Mouse (Mus musculus) stomach, postnatal 0 days (tissue): ENCODE measurements around the gene Olfr1393. TPM values are rescaled to one million over a fixed set of nuclear protein-coding genes. Genes with fewer than 3 reads are reported as not detected.
"Not testable (repeated sequence)": the region's sequence is repeated elsewhere in the genome, so short reads cannot be mapped to it uniquely, and the experiment has no call there.

ENCODE experiments used
- ATAC-seq: fragments of 200-750 bp; cut with Nextera tagmentation; 2 replicates; pipeline ENCODE4 v1.8.0; 2017; ENCODE audit not compliant: low FRiP score, low TSS enrichment
- DNase-seq: peaks from one replicate; pipeline ENCODE4 v3.0.0-alpha.2; 2016; ENCODE audit warnings: low spot score
- H3K27ac ChIP-seq: fragments of 300-500 bp; sonication (generic); replicated peaks from 2 replicates; pipeline ENCODE4 v1.5.1; 2014; ENCODE audit warnings: mild to moderate bottlenecking, control low read depth
- H3K27me3 ChIP-seq: fragments of 300-500 bp; sonication (generic); 2 replicates; pipeline ENCODE4 v1.6.1; 2014; ENCODE audit warnings: low read length; ENCODE audit not compliant: control insufficient read depth, insufficient read depth
- H3K36me3 ChIP-seq: fragments of 300-500 bp; sonication (generic); 2 replicates; pipeline ENCODE4 v1.6.1; 2014; ENCODE audit warnings: low read length, mixed read lengths; ENCODE audit not compliant: control insufficient read depth, insufficient read depth
- H3K4me1 ChIP-seq: fragments of 300-500 bp; sonication (generic); replicated peaks from 2 replicates; pipeline ENCODE4 v1.6.1; 2014; ENCODE audit warnings: antibody characterized with exemption; ENCODE audit not compliant: control insufficient read depth, insufficient read depth
- H3K4me2 ChIP-seq: fragments of 300-500 bp; sonication (generic); replicated peaks from 2 replicates; pipeline ENCODE4 v1.6.1; 2014; ENCODE audit warnings: low read depth, mild to moderate bottlenecking, control low read depth, moderate library complexity
- H3K4me3 ChIP-seq: fragments of 300-500 bp; sonication (generic); 2 replicates; pipeline ENCODE4 v1.5.1; 2014; ENCODE audit warnings: low read depth, low read length, control low read depth
- H3K9ac ChIP-seq: fragments of 300-500 bp; sonication (generic); 2 replicates; pipeline ENCODE4 v1.6.1; 2014; ENCODE audit warnings: mild to moderate bottlenecking, low read length, control low read depth, mixed read lengths
- H3K9me3 ChIP-seq: fragments of 300-500 bp; sonication (generic); 2 replicates; pipeline ENCODE4 v1.6.1; 2016; ENCODE audit warnings: low read length; ENCODE audit not compliant: control insufficient read depth
- CTCF ChIP-seq: IDR thresholded peaks from 2 replicates; pipeline ENCODE4 v1.5.1; 2016; ENCODE audit warnings: antibody characterized with exemption, low read depth, mild to moderate bottlenecking, moderate library complexity
- EP300 ChIP-seq: optimal IDR thresholded peaks from 2 replicates; pipeline ENCODE3; 2016; ENCODE audit warnings: antibody characterized with exemption
- WGBS: fragments of 180-500 bp; shearing (Covaris S2); extraction: QIAGEN DNeasy Blood & Tissue Kit; methylation state at CpG from one replicate; pipeline ENCODE4 v1.1.7; 2014; 5-methylcytosine and 5-hydroxymethylcytosine counted together
- polyA plus RNA-seq: library from polyadenylated mRNA; unstranded; fragments of >200 nt; fragmentation: Nextera tagmentation; extraction: Ambion mirVana; gene quantifications from 2 replicates; pipeline ENCODE4 v1.2.1, GENCODE M21; 2015

Gene Olfr1393
- polyA plus RNA-seq, 1 experiment from 2014 or later: not detected

DNA sequence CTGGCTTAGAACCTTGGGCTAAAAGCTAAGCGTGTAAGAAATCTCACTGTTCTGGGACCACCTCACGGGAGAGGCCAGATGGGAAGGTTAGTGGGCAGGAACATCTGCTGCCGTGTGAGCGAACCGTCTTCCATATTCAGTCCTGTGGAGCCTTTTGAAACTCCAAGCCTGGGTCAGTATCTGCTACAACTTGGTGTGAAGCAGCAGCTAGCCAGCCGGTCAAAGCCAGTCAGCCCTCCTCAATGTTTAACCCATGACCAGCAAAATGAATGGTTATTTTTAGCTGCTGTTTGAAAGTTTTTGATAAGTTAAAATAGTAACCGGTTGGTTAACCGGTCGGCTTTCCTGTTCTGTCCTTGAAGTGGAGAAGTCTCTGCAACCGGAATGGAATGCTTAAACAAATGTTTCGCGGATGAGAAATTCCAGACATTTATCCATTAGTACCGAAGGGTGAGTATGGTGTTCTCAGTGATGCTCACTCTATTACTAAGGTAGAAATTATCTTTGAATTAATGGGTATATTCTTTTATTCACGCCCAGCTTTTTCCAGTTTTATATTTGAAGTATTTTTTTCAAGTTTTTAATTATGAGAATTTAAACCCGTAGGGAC lies 10.0 kb upstream of the Olfr1393 start:
- 49% methylated on average over 15 of the region's 15 CpGs for WGBS
- Histone ChIP-seq H3K4me3 (no peak overlapping the region), H3K4me2 (no peak overlapping the region), H3K36me3 (no peaks in the 10 kb centered on the region), H3K4me1 (no peaks in the 10 kb centered on the region), H3K9me3 (no peaks in the 10 kb centered on the region), H3K27ac (peak overlapping the region; percentile 56; the same call in 1 of the 2 replicates), H3K9ac (no peak overlapping the region), H3K27me3 (no peaks in the 10 kb centered on the region)
- TF ChIP-seq CTCF (no peak), EP300 (no peak)
- no peak for ATAC-seq
- DNase-seq: no peak

DNA sequence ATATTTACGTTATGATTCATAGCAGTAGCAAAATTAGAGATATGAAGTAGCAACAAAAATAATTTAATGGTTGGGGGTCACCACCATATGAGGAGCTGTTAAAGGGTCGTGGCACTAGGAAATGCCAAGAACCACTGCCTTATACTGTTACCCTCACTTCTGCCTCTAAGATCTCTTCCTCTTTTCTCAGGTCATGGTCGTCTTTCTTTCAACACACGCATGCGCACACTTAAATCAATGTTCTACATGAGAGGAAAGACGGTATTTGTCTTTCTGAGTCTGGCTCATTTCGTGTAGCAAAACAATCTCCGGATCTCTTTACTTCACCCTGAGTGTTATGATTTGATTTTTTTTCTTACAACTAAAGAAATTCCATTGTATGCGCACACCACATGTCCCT lies 8.3 kb upstream of the Olfr1393 start:
- Histone ChIP-seq H3K36me3 (no peaks in the 10 kb centered on the region), H3K4me2 (no peak overlapping the region), H3K9me3 (no peaks in the 10 kb centered on the region), H3K9ac (no peak overlapping the region), H3K4me3 (no peak overlapping the region), H3K4me1 (no peaks in the 10 kb centered on the region), H3K27me3 (no peaks in the 10 kb centered on the region), H3K27ac (no peak overlapping the region)
- 91% methylated on average over 9 of the region's 9 CpGs for WGBS
- DNase-seq (no peak), ATAC-seq (no peak)
- TF ChIP-seq EP300: no peak
- TF ChIP-seq CTCF: no peak

DNA sequence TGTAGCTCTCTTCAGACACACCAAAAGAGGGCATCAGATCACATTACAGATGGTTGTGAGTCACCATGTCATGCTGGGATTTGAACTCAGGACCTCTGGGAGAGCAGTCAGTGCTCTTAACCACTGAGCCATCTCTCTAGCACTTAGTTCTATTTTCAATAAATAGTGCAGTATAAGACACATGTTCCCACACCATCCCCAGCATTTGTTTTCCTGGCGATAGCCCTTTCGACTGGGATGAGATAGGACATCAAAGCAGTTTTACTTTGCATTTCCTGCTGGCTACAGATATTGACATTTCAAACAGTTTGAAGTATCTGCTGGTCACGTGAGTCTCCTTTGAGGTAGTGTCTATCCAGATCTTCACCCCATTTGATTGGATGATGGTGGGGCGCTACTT lies 7.7 kb upstream of the Olfr1393 start:
- Histone ChIP-seq H3K4me1 (no peaks in the 10 kb centered on the region), H3K27me3 (no peaks in the 10 kb centered on the region), H3K9me3 (no peaks in the 10 kb centered on the region), H3K36me3 (no peaks in the 10 kb centered on the region), H3K4me3 (no peak overlapping the region), H3K9ac (no peak overlapping the region), H3K27ac (no peak overlapping the region), H3K4me2 (no peak overlapping the region)
- DNase-seq (no peak), ATAC-seq (no peak)
- 90% methylated on average over 4 of the region's 4 CpGs for WGBS
- TF ChIP-seq CTCF (no peak), EP300 (no peak)

DNA sequence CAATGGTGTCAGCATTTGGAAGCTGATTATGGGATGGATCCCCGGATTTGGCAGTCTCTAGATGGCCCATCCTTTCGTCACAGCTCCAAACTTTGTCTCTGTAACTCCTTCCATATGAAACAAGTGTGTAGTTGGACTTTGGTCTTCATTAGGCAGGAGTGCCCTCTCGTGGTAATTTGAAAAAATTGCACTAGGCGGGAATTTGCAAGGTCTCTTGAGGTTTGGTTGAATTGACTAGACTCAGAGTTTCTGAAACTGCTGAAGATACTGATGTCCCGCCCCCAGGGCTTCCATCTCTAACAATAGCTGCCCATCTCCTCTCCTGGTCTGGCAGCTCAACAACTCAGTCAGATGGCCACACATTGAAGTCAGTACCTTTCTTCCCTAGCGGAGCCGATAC lies 6.8 kb upstream of the Olfr1393 start:
- ATAC-seq: peak; percentile 21; the same call in 1 of the 2 replicates
- WGBS: 28% methylated on average over 7 of the region's 7 CpGs
- no peaks in the 10 kb centered on the region for H3K27me3 ChIP-seq
- no peaks in the 10 kb centered on the region for H3K9me3 ChIP-seq
- DNase-seq: peak; percentile 33
- no peaks in the 10 kb centered on the region for H3K4me1 ChIP-seq
- no peak overlapping the region for H3K4me3 ChIP-seq
- TF ChIP-seq EP300: no peak
- peak; percentile 88 for TF ChIP-seq CTCF
- H3K4me2 ChIP-seq: no peak overlapping the region
- no peak overlapping the region for H3K9ac ChIP-seq
- no peak overlapping the region for H3K27ac ChIP-seq
- no peaks in the 10 kb centered on the region for H3K36me3 ChIP-seq

DNA sequence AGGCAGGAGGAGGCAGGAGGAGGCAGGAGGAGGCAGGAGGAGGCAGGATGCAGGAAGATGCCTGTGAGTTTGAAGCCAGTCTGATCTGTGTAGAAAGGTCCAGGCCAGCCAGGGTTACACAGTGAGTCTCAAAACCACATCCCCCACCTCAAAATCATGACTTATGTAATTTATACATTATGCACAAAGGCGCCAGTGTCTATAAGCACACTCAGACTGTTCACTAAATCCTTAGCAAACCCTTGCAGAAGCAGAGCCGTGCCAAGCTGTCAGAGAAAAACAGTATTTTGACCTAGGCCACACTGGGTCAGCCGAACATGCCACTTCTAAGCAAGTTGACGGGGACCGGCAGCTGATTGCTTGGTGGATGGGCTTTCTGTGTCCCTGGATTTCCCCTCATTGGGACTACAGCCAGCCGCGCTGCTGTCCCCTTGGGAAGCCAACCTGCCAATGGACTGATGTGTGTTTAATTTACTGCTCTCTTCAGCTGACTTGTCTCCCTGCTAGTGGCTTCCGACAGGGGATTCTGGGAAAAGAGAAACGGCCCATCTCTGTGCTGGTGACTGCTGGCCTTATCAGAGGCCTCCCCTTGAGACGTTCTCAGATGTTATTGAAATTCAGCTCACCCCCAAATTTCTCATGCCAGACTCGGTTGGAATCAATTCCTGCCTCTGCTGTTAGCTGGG lies 4.1 kb upstream of the Olfr1393 start:
- ATAC-seq: no peak
- DNase-seq: no peak
- Histone ChIP-seq H3K36me3 (no peaks in the 10 kb centered on the region), H3K27me3 (no peaks in the 10 kb centered on the region), H3K9me3 (no peaks in the 10 kb centered on the region), H3K4me2 (no peak overlapping the region), H3K4me3 (no peak overlapping the region), H3K9ac (no peak overlapping the region), H3K27ac (no peak overlapping the region), H3K4me1 (no peaks in the 10 kb centered on the region)
- TF ChIP-seq EP300: no peak
- no peak for TF ChIP-seq CTCF
- WGBS: 60% methylated on average over 11 of the region's 11 CpGs

DNA sequence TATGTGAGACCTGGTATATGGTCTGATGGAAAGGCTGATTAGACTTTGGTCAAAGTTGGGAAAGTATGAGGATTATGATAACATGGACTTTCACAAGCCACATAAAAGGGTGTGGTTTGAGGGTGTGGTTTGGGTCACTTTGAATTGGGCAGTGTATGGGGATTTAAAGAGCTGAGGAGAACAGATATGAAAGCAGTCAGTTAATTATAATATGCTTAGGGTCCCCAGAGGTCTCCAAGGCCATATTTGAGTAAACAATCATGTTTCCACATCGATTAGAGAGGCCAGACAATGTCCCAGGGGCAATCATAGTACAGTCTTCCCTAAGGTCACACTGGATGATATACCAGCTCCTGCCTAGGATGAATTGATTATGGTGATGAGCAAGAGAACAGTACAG lies 6.9 kb downstream of the Olfr1393 start, which contains the start of gene Olfr1392:
Gene Olfr1392 (plus strand): TSS at position 301 of the 400 bp plus-strand sequence.
- H3K4me3 ChIP-seq, H3K27me3 ChIP-seq, H3K27ac ChIP-seq, H3K9me3 ChIP-seq, H3K9ac ChIP-seq, H3K4me2 ChIP-seq, H3K36me3 ChIP-seq, H3K4me1 ChIP-seq, DNase-seq, ATAC-seq: not testable (repeated sequence)
- WGBS: 31% methylated on average over 1 of the region's 1 CpGs
